ENCODE assay signal across 17 mouse cellular contexts in the genomic region with DNA sequence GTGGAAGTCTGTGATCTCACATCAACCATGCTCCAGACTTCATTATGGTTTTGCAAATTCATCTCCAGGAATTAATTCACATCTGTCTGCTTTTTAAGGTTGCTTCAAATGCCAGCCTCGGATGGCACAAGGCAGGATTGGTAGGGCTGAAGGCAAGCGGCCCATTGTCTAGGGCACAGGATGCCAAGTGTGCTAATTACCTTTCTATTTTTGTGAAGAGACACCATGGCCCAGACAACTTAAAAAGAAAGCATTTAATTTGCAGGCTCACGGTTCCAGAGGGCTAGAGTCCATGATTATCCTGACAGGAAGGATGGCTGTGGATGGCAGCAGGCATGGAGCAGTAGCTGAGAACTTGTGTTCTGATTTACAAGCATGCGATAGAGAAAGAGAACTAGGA. TPM values are rescaled to one million over a fixed set of nuclear protein-coding genes. Genes with fewer than 3 reads are reported as not detected.
DNase-seq lines count a peak whose midpoint lies in the region; ATAC-seq and TF ChIP-seq lines count a peak whose summit lies in the region.
"Had no signal": no experiment of that assay in that cellular context is flagged by ENCODE, and none has a peak within 500 bp of the region (broad histone marks: within the 10 kb centered on the region; RNA-seq: fewer than 3 reads in every experiment).

No protein-coding gene starts in this region.

- WGBS in forebrain, embryonic 16.5 days = 42% methylated on average over 4 of the region's 4 CpGs
- 79% methylated on average over 4 of the region's 4 CpGs for WGBS in forebrain, embryonic 10.5 days

- peak; percentile 61 for ATAC-seq in forebrain, embryonic 16.5 days

- no peak overlapping the region for H3K9ac ChIP-seq in forebrain, embryonic 16.5 days (replicated peaks; ENCODE audit: low read depth, low read length)
- H3K9ac ChIP-seq: embryonic facial prominence, embryonic 12.5 days; forebrain, embryonic 12.5 days had no signal

- no peak overlapping the region for H3K4me2 ChIP-seq in forebrain, embryonic 16.5 days (ENCODE audit: low read length)
- H3K4me2 ChIP-seq: embryonic facial prominence, embryonic 12.5 days; forebrain, embryonic 12.5 days had no signal

- no peaks in the 10 kb centered on the region for H3K36me3 ChIP-seq in forebrain, embryonic 16.5 days (ENCODE audit: control insufficient read depth, insufficient read depth)
- H3K36me3 ChIP-seq in forebrain, embryonic 10.5 days (replicated peaks) = no peaks in the 10 kb centered on the region
- H3K36me3 ChIP-seq: embryonic facial prominence, embryonic 10.5 days; embryonic facial prominence, embryonic 12.5 days; forebrain, embryonic 12.5 days had no signal

- H3K27me3 ChIP-seq in forebrain, embryonic 16.5 days (replicated peaks; ENCODE audit: control insufficient read depth, insufficient read depth, low read length) = 0 out of 2 replicates have a peak, but pooled peaks cover 3% of the 10 kb centered on the region
- peaks cover 50% of the 10 kb centered on the region for H3K27me3 ChIP-seq in forebrain, embryonic 10.5 days (ENCODE audit: poor library complexity, severe bottlenecking)
- H3K27me3 ChIP-seq: embryonic facial prominence, embryonic 12.5 days had no signal

- no peak for TF ChIP-seq CTCF in brain, embryonic 14.5 days (IDR thresholded peaks at IDR 0.05; ENCODE audit: borderline replicate concordance, extremely low read depth, insufficient read depth, insufficient read length)

- H3K27ac ChIP-seq in forebrain, embryonic 16.5 days (ENCODE audit: low read length) = no peak overlapping the region
- no peak overlapping the region for H3K27ac ChIP-seq in forebrain, embryonic 10.5 days
- H3K27ac ChIP-seq: embryonic facial prominence, embryonic 10.5 days; embryonic facial prominence, embryonic 12.5 days; forebrain, embryonic 12.5 days had no signal

- no peaks in the 10 kb centered on the region; the same call in none of the 2 replicates for H3K4me1 ChIP-seq in forebrain, embryonic 16.5 days (replicated peaks; ENCODE audit: control insufficient read depth, insufficient read depth, low read length)
- peaks cover 42% of the 10 kb centered on the region for H3K4me1 ChIP-seq in forebrain, embryonic 10.5 days
- H3K4me1 ChIP-seq: embryonic facial prominence, embryonic 12.5 days had no signal

- DNase-seq in forebrain, embryonic 10.5 days (ENCODE audit: extremely low spot score, low spot score) = no peak
- peak; percentile 53 for DNase-seq in brain, adult 2 months (ENCODE audit: low read depth, low spot score)
- peak; percentile 37 for DNase-seq in brain, embryonic 14.5 days (ENCODE audit: low read depth)
- DNase-seq in cerebellum, adult 8-10 months = no peak
- DNase-seq: adrenal gland, adult 2 months; adrenal gland, postnatal 10 days; adrenal gland, postnatal 25 days; cerebellum, adult 11 months; cerebellum, adult 9-10 months; cerebellum, postnatal 10 days; cerebellum, postnatal 25 days had no signal

- no peak overlapping the region for H3K4me3 ChIP-seq in forebrain, embryonic 16.5 days (replicated peaks; ENCODE audit: low read length)
- no peak overlapping the region for H3K4me3 ChIP-seq in forebrain, embryonic 10.5 days
- H3K4me3 ChIP-seq: embryonic facial prominence, embryonic 10.5 days; embryonic facial prominence, embryonic 12.5 days; forebrain, embryonic 12.5 days had no signal

- H3K9me3 ChIP-seq in forebrain, embryonic 16.5 days (ENCODE audit: control insufficient read depth, low read length) = no peaks in the 10 kb centered on the region
- H3K9me3 ChIP-seq in forebrain, embryonic 10.5 days = no peaks in the 10 kb centered on the region
- H3K9me3 ChIP-seq: embryonic facial prominence, embryonic 10.5 days; embryonic facial prominence, embryonic 12.5 days; forebrain, embryonic 12.5 days had no signal

- TF ChIP-seq POLR2A in brain, embryonic 14.5 days (IDR thresholded peaks at IDR 0.05; ENCODE audit: borderline replicate concordance, extremely low read depth, insufficient read depth, insufficient read length, poor library complexity, severe bottlenecking) = no peak

RNA-seq across cellular contexts. Expression of a gene that starts 35.0 kb away (rescaled TPM):
- polyA plus RNA-seq in forebrain, embryonic 16.5 days (2015; fragmentation: Nextera tagmentation; extraction: Ambion mirVana) = 0.24 and 0.43 TPM in 2 replicates
- not detected in 2 replicates for polyA plus RNA-seq in forebrain, embryonic 10.5 days (2016; fragmentation: Nextera tagmentation; extraction: Ambion mirVana)
- 0.19 and 0.33 TPM in 2 replicates for polyA plus RNA-seq in brain, embryonic 14.5 days (2012; rRNA removed)
- polyA plus RNA-seq: adrenal gland, adult 2 months; C2C12; embryonic facial prominence, embryonic 10.5 days; embryonic facial prominence, embryonic 12.5 days; embryonic facial prominence, embryonic 14.5 days had no signal

Comparison
In these comparisons a context has a peak if more than half of its experiments do, and no peak if none do; other contexts are left out.
1. DNase-seq: peak in brain, adult 2 months (single experiment) and brain, embryonic 14.5 days (single experiment); none in forebrain, embryonic 10.5 days (single experiment) and cerebellum, adult 8-10 months (single experiment).